Mouse (Mus musculus): Measurements from ENCODE around the gene Dsn1.

Dsn1 gene

GRCm38 (mm10) chr2:157006511-157007233 lies at the start of gene Dsn1:
Gene Dsn1, minus strand, starts transcription at chr2:157007154.
- peak; percentile 91 for DNase-seq

DNA sequence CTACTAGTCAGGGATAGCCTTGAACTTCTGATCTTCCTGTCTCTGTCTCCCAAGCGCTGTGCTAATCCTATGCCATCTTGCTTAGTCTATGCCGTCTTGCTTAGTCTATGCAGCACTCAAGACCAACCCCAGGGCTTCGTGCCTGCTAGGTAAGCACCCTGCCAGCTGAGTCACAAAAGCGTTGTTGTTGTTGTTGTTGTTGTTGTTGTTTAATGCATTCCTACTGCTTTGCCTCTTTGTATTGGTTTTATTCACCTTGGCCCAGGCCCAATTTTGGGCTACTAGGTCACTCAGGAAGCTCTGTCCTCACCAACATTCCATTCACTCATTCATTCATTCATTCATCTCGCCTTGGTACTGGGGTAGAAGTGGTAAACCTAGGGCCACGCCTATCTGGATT lies 48.8 kb upstream of the Dsn1 start:
- DNase-seq, result no peak

DNA sequence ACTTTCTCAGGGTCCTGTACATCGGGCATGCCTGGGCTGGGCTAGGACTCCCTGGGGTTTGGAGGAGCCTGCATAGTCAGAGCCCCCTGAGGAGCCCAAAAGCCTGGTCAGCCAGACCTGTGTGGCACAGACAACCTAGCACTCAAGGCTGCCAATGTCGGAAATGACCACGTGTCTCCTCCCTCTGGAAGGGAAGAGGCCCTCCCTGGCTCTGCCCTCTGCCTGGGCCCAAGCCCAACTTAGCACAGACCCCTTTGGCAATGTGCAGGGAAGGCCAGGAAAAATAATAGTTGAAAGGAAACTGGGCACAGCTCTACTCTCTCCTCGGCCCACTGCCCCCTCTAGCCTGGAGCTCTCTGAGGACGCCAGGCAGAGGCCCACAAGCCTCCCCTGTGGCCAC lies 47.9 kb upstream of the Dsn1 start:
- no peak for DNase-seq

DNA sequence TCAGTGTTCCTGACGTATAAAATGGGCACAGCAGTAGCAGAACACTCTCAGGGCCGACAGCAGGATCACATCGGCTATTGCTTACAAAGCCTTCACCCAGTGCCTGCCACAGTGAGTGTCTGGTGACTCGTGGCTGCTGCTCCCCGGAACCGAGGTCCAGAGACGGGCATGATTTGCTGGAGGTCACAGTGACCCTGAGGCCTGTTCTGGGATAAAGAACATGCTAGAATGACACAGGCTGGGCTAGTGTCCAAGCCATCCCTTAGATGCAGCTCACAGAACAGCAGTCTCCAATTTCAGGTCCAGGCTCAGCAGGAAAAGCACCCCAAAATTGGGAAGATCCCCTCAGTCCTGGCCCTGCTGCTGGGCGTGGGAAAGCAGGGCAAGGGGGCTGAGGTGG lies 47.3 kb upstream of the Dsn1 start:
- no peak for DNase-seq

DNA sequence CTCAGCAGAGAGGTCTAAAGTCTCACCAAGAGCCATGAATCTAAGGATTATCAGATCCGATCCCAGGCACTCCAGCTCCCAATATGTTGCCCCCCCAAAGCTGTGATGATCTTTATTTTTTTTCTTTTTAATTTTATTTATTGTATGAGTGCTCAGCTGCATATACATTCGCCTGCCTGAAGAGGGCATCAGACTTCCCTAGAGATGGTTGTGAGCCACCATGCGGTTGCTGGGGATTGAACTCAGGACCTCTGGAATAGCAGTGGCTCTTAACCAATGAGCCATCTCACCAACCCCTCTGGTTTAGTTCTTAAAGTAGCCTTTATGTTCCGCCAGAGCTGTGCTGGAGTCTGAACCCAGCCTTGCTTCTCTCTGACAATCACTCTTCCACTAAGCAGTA lies 46.8 kb upstream of the Dsn1 start:
- no peak for DNase-seq

GRCm38 (mm10) chr2:157053124-157053523 lies 46.2 kb upstream of the Dsn1 start:
- DNase-seq, result no peak

GRCm38 (mm10) chr2:157052448-157052847 lies 45.5 kb upstream of the Dsn1 start:
- DNase-seq, result no peak

DNA sequence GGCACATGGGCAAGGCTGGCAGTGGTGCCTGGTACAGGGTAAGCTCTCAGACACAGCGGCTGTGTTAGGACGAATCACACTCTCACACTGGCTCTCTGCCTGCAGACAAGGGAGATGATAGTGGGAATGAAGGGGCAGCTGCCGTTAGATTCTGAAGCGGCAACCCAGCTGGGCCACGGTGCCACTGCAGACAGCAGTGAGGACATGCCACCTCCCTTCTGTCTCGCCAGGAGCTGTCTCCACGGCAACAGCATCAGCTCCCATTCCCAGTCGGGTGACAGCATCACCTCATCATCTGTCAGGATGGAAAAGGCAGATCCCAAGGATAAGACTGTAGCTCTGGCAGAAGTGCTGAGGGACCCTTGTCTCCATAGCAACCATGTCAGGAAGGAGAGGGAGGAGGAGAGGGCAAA lies 42.9 kb upstream of the Dsn1 start:
- DNase-seq, result no peak

- no peak for DNase-seq
Measured at GRCm38 (mm10) chr2:157048395-157049181, 41.6 kb upstream of the Dsn1 start.

- no peak for DNase-seq
Measured at GRCm38 (mm10) chr2:157046956-157047355, 40.0 kb upstream of the Dsn1 start.

GRCm38 (mm10) chr2:157045932-157046331 lies 39.0 kb upstream of the Dsn1 start:
- no peak for DNase-seq

GRCm38 (mm10) chr2:157043987-157044386 lies 37.0 kb upstream of the Dsn1 start:
- no peak for DNase-seq

DNA sequence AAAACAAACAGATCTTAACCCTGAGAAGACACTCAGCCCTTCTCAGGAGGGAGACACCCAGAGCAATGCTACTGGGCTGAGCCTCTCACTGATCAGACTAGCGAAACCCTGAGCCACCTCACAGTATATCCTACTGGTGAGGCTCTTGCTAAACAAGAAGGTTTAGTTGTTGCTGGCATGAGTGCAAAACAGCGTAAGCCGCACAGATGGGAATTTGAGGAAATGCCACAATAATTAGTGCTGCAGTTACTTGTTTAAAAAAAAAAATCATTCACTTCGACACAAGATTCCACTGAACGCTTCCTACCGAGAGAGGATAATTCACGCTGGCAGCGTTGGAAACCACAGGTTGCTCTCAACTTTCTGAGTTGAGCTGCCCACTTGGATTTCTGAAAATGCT lies 36.6 kb upstream of the Dsn1 start:
- no peak for DNase-seq

DNA sequence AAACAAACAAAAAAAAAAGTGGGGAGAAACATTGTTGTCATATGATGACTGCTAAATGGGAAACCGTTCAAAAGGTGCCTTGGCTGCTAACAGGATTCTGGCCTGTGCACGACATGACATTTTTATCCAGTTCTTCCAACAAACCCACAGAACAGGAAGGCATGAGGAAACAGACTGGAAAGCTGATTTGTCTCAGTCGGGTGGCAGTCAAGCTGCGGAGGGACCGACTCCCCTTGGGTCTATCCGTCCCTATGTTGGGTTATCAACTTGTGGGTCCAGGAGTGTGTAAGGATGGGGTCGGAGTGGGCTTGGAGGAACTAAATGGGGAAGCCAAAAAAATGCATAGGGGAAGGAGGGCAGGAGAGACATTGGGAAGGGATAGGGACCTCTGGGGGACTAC lies 34.5 kb upstream of the Dsn1 start:
- no peak for DNase-seq

GRCm38 (mm10) chr2:157040649-157041046 lies 33.7 kb upstream of the Dsn1 start:
- no peak for DNase-seq

DNA sequence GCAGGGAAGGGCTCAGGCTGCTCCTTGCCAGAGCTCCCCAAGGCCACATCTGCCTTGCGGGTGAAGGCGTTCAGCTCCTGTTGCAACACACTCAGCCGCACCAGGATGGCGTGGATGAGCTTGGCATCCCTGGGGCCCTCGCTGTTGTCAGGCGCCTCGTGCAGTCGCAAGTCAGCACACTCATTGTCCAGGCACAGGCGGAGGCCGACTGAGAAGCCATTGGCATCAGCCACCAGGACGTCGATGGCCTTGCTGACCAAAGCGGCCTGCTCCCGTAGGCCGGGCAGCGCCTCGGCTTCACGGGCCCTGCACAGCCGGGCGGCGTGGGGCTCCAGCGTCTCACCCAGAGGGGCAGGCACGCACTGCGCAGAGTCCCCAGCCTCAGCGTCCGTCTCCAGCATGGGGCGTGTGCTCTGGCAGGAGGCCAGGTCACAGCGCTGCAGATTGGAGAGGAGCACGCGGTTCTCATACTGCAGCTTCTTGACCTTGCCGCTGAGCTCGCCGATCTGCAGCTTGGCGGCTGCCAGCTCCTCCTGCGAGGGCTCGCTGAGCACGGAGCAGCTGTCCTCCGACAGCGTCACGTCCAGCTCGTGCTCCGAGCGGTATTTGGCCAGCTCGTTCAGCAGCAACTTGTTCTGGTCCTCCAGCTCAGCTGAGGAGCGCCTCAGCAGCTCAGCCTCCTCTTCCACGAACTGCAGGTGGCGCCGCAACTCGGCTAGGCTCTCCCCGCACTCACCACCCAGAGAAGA lies 33.1 kb upstream of the Dsn1 start:
- no peak for DNase-seq

- no peak for DNase-seq
Measured at GRCm38 (mm10) chr2:157037303-157037702, 30.3 kb upstream of the Dsn1 start.

DNA sequence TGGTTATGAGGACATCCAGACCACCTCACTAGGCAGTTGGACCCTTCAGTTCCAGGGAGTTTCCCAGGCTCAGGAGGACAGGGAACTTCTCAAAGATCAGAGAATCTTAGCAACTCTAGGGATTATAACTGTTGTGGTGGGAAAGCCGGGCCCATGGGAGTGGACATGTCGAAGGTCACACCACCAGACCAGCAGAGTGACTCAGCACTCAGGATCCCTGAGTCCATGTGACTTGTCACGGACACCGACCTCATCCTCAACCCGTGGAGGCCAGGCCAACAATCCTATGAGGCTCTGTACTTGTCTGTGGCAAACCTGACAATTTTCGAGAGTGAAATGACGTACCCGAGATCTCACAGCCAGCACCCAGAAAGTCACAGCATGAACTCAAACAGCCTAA lies 29.4 kb upstream of the Dsn1 start:
- no peak for DNase-seq

- no peak for DNase-seq
Measured at GRCm38 (mm10) chr2:157035371-157035770, 28.4 kb upstream of the Dsn1 start.

GRCm38 (mm10) chr2:157030804-157031203 lies 23.9 kb upstream of the Dsn1 start:
- DNase-seq, result peak; percentile 86

- DNase-seq, result no peak
Measured at GRCm38 (mm10) chr2:157028261-157028660, 21.3 kb upstream of the Dsn1 start.

- DNase-seq, result no peak
Measured at GRCm38 (mm10) chr2:157027106-157028008, 20.4 kb upstream of the Dsn1 start.

GRCm38 (mm10) chr2:157021156-157021555 lies 14.2 kb upstream of the Dsn1 start:
- no peak for DNase-seq
